Mouse (Mus musculus) kidney, postnatal 10 days (tissue): ENCODE data around the gene Krt87.
A peak's percentile ranks its signal among the peaks of the same experiment; 100 is the strongest.

Source experiments
- DNase-seq: peaks from one replicate; pipeline ENCODE4 v3.0.0; 2021; ENCODE audit warnings: mixed read lengths

The Krt87 gene

DNA sequence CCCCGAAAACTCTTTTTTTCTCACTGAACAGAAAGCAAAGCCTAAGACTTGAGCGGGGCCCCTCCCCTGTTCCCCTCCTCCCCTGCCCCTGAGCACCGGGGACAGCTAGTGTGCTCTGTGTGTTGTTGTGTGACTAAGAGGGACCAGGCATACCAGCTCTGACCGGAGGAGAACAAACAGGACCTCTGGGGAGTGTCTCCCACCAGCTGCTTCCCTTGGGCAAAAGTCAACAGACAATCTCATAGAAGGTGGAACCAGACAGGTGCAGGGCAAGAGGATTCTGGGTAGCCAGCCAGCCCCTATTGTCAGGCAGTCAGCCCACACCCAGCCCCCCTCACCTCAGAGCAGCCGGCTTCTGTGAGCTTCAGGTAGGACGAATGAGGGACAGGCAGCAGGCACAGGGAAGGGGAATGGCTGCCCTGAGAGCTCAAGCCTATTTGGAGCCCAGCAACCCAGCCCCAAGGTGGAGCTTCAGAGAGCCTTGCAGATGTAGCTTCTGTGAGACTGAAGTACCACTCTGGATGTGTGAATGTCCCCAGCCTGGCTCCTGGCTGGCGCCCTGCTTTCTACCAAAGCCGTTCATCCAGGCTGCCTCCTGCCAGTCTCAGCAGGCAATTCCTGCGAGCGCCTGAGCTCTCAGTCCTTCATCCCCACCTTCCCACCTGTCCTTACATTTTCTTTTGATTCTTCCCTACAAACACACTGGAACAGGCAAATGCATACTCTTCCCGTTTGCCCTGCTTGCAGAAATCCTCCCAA, 23.6 kb downstream of the Krt87 start:
- DNase-seq = no peak

DNA sequence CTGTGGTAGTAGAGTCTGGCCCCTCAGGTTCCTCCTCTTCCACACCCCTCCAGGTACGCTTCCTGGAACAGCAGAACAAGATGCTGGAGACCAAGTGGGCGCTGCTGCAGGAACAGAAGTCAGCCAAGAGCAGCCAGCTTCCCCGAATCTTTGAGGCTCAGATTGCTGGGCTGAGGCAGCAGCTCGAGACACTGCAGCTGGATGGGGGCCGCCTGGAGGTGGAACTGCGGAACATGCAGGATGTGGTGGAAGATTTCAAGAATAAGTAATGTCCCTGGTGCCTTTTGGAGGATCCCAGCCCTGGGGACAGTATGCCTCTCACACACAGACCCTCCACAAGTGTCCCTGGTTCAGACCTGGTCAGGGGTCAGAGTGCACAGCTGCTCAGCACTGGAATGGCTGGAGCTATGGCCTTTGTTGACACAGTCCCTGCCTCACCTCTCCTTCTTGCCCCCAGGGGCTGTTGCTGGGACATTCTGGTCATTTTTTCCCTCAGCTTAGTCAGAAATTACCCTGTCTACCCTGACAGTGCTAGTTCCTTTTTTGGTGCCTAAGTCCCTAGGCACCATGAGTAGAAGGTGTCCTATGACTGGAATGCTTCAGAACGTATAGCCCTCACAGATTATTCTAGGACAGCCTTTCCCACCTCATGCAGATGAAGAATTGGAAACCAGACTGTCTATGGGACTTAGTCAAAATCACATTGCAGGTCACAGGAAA, 24.5 kb downstream of the Krt87 start:
- peak; percentile 62 for DNase-seq

DNA sequence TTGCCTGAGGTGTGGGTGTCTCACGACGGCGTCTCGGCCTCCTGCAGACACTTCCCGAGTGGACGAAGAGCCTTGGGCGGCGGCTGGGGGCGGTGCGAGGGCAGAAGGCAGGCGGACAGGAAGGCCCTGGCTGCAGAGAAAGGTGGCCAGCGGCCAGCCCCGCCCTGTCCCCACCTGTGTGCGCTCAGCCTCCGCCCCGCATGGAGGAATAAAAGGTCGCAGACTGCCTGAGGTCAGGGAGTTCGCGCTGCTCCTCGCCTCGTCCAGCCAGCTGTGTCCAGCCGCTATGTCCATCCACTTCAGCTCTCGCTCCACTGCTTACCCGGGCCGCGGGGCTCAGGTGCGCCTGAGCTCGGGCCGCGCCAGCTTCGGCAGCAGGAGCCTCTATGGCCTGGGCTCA, 26.4 kb downstream of the Krt87 start:
- DNase-seq = peak; percentile 81

DNA sequence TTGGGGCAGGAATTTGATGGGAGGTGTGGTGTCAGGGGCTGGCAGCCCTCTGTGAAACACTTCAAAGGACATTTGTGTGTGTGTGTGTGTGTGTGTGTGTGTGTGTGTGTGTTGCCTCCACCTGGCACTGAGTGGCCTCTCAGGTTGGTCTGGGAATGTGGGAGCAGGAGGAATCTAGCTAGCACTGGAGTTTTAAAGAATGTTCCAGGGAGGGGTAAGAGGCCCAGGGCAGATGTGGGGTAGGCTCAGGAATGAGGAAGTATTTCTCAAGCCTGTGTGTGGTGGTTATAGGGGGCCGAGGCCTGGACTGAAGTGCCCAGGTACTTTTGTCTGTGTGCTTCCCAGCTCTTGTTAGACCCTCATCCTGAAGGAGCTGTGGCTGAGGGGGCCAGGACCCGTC, 27.8 kb downstream of the Krt87 start, which contains the start of gene Krt7:
Krt7 (plus strand) TSS at position 269 of the 400 bp plus-strand sequence.
- DNase-seq = peak; percentile 70

DNA sequence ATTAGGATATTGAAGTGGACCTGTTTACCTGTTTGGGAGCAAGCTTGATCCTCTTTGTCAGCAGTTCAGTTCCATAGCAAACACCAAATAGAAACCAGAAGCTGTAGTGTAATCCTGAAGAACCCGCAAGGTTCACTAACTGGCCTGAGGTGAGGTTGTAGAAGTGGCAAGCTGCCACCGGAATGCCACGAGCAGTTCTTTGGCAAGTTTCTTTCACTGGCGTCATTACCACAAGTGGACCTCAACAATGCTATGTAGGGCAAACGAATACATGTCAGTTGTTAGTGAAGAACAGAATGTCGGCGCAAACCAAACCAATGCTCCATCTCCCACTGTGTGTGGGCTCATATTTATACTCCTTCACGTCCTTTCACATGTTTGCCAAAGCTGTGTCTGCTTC, 40.3 kb downstream of the Krt87 start:
- DNase-seq = no peak

DNA sequence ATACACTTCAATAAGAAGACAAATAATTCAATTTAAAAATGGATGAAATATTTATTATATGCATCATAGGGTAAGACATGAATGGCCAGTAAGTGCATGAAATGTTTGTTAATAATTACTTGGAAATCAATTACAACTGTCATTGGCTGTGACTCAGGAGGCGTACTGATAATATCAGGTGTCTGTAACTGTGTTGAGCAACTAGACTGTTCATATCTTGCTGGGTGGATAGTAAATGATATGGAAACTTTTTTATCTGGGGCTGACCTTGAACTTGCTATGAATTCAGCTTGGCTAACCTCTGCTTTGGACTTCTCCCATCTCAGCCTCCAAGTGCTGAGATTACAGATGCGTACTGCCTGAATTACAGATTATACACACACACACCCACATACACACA, 40.9 kb downstream of the Krt87 start:
- DNase-seq = no peak

DNA sequence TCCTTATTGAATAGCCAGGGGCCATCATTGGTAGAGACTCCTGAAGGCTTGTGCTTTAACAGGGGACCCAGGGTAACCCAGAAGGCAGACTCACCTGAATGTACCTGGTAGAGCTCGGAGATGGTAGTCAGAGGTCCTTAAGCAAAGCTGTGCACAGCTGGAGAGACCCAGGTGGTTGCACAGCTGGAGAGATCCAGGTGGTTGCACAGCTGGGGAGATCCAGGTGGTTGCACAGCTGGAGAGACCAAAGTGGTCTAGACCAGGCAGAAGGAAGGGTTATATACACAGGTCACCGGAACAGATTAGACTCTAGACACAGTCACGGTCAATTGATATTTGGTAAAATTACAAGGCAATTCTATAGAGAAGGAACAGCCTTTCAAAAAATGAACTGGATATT, 41.7 kb downstream of the Krt87 start:
- no peak for DNase-seq

DNA sequence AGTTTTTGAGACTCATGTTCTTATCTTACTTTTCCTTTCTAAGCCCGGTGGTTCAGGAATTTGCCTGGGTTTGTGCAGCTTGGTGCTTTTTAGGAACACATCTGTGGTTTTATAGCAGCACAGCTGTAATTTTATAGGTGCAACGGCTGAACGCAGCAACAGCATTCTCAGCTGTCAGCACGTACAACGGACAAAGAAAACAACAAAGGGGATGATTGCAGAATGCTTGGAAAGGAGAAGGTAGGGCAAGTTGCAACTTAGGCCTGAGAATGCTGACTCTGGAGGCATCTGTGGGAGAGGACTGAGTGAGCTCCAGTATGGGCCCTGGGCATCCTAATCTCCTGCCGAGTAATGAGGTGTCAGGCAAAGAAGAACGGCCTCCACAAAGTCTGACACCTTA, 42.1 kb downstream of the Krt87 start:
- DNase-seq = no peak

DNA sequence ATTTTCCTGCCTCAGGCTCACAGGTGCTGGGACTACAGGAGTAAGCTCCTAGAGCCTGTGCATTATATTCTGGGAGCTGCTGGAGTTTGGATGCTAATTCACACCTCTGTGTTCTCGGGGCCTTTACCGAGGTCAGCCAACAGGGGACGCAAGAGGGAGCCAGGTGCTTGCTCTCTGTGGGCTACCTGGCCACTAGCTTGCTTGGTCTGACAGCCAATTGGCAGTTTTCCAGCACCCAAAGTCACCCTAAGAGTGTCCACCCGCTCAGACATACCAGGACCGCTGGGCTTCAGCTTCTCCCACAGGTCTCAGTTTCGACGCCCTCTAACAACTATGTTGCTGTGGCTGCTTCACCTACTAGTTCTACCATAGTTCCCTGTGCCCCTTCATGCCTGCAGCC, 43.7 kb downstream of the Krt87 start:
- DNase-seq = no peak

DNA sequence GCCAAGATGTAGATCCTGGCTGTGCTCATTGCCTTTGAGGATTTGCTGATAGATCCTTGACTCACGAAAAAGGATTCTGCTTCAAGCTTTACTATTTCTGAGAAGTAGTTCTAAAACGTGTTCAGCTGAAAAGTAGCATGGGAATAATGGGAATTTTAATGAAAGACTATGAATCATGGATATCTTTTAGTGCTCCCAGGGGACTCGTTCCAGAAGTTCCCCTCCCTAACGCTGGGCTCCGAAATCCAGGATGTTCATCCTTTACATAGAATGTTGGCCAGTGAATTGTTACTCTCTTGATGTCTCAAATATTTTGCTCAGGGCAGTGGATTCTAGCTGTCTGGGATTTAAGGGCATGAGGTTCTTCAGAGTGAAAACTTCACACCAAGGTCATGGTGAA, 46.4 kb downstream of the Krt87 start:
- DNase-seq = no peak

DNA sequence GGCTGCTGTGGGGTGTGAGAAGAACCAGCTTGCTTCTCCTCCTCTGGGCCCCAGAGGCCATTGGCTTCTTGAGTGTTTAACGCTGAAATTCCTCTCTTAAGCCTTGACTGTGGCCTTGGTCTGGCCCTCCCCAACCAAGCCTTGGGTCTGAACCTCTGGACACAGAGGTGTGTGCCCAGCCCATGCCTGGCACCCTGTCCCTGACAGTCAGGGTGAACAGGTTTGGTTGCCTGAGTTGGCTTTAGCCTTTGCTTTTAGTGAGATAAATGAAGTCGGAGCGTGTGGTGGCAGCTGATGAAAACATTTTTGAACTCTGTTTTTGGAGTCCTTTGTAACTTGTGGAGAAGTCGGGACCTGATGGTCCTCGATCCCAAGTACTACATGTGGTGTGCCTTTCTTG, 48.4 kb downstream of the Krt87 start:
- no peak for DNase-seq

DNA sequence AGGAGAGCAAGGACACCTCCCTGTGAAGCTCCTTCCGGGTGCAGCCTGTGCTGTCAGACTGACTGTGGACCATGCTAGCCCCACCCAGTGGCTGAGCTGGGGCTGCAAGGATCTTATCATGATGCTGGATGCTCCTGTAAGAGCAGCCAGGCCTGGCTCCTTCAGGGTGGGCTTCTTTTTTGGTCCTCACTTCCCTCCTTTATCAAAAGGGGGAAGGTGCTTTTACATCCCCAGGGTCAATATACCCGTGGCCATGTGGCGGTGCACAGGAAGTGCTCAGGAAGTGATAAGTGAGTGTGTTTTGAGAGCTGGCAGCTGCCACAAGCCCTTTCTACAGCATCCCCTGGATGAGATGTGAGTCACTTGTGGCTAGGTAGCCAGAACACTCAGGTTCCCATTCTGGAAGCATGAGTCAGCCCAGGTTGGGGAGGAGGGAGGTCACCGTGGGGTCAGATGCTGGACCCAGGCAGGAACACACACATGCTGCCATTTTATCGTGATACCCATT, 50.5 kb downstream of the Krt87 start:
- DNase-seq = peak; percentile 58

DNA sequence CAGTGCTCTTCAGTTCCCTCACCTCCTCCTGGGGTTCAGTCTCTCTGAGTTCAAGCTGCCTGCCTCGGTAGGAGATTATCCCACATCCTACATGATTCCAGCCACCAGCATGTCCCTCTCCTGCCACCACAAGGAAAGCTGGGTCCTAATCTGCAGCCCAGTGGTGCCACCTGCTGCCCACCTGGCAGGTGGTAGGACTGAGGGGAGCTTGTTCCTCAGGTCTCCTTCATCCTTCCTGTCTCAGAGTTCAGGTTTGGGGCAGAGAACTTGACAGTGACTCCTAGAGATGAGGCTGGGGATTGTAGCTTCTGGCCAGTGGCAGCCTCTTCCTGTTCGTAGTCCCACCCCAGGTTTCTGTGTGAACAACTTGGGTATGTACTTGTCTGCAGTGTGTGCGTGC, 51.4 kb downstream of the Krt87 start:
- peak; percentile 76 for DNase-seq

DNA sequence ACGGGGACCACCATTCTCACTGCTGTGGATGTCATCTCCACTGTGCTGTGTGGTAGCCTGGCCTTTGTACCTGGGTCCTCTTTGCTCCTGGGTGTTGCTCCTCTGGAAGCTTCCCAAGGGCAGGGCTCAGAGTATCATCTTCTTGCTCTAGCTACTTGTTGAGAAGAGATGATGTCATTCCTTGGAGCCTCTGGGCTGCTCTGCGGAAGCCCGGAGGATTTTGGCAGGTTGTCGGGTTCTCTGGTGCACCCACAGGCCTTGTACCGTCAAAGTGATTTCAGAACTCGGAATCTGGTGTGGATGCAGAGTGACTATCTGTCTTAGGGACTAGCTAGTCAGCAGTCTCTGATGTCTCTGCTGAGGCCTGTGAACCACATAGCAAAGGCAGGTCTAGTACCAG, 53.5 kb downstream of the Krt87 start:
- no peak for DNase-seq

DNA sequence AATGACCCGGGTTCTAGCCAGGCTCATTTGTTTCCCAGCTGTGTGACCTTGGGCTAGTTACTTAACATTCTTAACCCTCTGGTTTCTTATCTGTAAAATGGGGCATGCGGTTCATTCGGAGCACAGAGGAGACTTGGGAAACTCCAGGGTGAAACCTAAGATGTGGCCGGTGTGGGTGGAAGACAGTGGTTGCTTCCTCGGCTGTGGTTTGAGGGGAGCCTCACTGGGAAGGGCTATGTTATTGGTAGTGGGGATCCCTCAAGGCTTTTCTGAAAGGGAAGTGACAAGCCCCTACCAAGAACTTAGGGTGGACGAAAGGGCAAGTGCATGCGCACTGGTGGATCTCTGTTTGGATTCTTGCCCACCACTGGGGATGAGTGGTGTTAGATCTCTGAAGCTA, 54.0 kb downstream of the Krt87 start:
- no peak for DNase-seq

DNA sequence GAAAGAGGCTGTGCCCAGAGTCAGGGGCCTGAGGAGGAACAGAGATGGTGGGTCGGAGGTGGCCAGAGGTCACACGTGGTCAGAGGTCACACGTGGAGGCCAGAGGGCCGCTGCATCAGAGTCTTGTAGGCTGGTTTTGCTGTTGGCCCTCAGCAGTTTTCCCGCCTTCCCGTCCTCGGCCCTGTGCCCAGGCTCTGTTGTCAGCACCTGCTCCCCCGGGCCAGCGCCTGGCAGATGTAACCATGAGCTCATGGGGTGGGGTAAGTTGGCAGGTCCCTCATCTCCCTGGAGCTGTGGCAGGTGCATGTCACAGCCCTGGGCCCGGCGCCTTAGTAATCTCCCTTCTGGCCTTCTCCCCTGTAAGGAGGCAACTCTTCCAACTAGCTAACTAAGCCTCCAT, 55.8 kb downstream of the Krt87 start:
- DNase-seq = no peak

DNA sequence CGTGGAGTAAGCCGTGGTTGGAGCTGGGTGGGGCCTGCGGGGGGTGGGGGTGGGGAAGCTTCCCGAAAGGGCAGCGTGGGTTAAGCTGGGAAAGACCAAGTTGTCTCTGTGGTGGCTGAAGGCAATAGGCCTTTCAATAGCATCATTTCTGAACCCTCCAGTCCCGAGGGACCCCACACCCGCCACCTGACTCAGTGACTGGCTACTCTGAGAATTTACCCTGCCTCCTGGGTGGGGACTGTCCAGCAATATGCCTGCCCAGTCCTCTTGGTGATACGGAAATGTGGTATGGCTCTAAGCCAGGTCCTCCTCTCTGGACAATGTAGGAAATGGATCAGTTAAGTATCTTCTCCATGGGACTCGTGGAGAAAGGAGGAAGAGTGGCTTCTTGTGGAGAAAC, 56.8 kb downstream of the Krt87 start:
- peak; percentile 68 for DNase-seq
